Mouse (Mus musculus) CH12.LX (cell line): Measurements from ENCODE around the gene Slc38a2. TPM values are rescaled to one million over a fixed set of nuclear protein-coding genes. Genes with fewer than 3 reads are reported as not detected.

Source experiments
- DNase-seq: peaks from one replicate; pipeline ENCODE4 v3.0.0-alpha.2; 2013; ENCODE audit errors: extremely low read depth
- H3K27ac ChIP-seq: 2 replicates; pipeline ENCODE4 v1.5.1; 2012; ENCODE audit warnings: low read depth, mild to moderate bottlenecking, control low read depth, moderate library complexity; ENCODE audit not compliant: insufficient read depth
- H3K27me3 ChIP-seq: replicated peaks from 2 replicates; pipeline ENCODE3; 2012; ENCODE audit warnings: inconsistent platforms
- H3K36me3 ChIP-seq, 2 experiments: replicated peaks in 1 of 2; 2 replicates each; pipeline versions ENCODE3 to v1.6.1; 2012; ENCODE audit warnings: inconsistent platforms in 1 of 2, low read length in 1 of 2, mild to moderate bottlenecking in 1 of 2, mixed read lengths in 1 of 2, moderate library complexity in 1 of 2; ENCODE audit not compliant: control insufficient read depth in 1 of 2, insufficient read depth in 1 of 2
- H3K4me1 ChIP-seq, 2 experiments: 2 replicates each; pipeline ENCODE4 v1.6.1; 2012; ENCODE audit warnings: inconsistent platforms in 1 of 2, moderate library complexity in 1 of 2; ENCODE audit not compliant: insufficient read depth in 2 of 2, control insufficient read depth in 1 of 2
- H3K4me2 ChIP-seq: 2 replicates; pipeline ENCODE4 v1.6.1; 2012; ENCODE audit warnings: low read depth, mild to moderate bottlenecking, control low read depth; ENCODE audit not compliant: poor library complexity, insufficient read depth, severe bottlenecking
- H3K4me3 ChIP-seq, 3 experiments: fragments of 150-350 bp in 1 of 3; sonication (generic) in 1 of 3; replicated peaks in 1 of 3; 2 replicates each; pipeline versions ENCODE3 to v1.5.1; 2011 to 2012; ENCODE audit warnings: low read depth in 2 of 3, low read length in 2 of 3, mild to moderate bottlenecking in 2 of 3, moderate library complexity in 2 of 3, control low read depth in 1 of 3, improper control_type of control experiment in 1 of 3, inconsistent platforms in 1 of 3, mixed read lengths in 1 of 3; ENCODE audit not compliant: poor library complexity in 1 of 3
- H3K79me2 ChIP-seq: replicated peaks from 2 replicates; pipeline ENCODE4 v1.6.1; 2012; ENCODE audit warnings: mild to moderate bottlenecking, moderate library complexity; ENCODE audit not compliant: control insufficient read depth, poor library complexity, insufficient read depth, severe bottlenecking; ENCODE audit errors: extremely low read depth
- H3K9ac ChIP-seq: 2 replicates; pipeline ENCODE4 v1.6.1; 2012; ENCODE audit warnings: low read depth, mild to moderate bottlenecking, control low read depth, moderate library complexity; ENCODE audit not compliant: insufficient read depth
- H3K9me3 ChIP-seq: replicated peaks from 2 replicates; pipeline ENCODE3; 2012; ENCODE audit warnings: low read length, inconsistent platforms, mixed read lengths
- CHD2 ChIP-seq: IDR thresholded peaks from 2 replicates; pipeline ENCODE4 v1.6.1; 2011; ENCODE audit warnings: low read length, improper control_type of control experiment
- ELF1 ChIP-seq: IDR thresholded peaks from 2 replicates; pipeline ENCODE4 v1.6.1; 2014; ENCODE audit warnings: low read depth, mild to moderate bottlenecking, inconsistent platforms, low read length, improper control_type of control experiment
- EP300 ChIP-seq: IDR thresholded peaks from 2 replicates; pipeline ENCODE4 v1.6.1; 2011; ENCODE audit warnings: low read length, improper control_type of control experiment
- GABPA ChIP-seq: IDR thresholded peaks from 2 replicates; pipeline ENCODE4 v1.6.1; 2012; ENCODE audit warnings: low read depth, low read length, improper control_type of control experiment, inconsistent platforms; ENCODE audit not compliant: insufficient replicate concordance
- JUN ChIP-seq: IDR thresholded peaks from 2 replicates; pipeline ENCODE4 v1.6.1; 2011; ENCODE audit warnings: low read depth, mild to moderate bottlenecking, low read length, improper control_type of control experiment, moderate library complexity; ENCODE audit not compliant: insufficient read depth
- MAFK ChIP-seq: IDR thresholded peaks from 2 replicates; pipeline ENCODE4 v1.6.1; 2011; ENCODE audit warnings: low read length, improper control_type of control experiment; ENCODE audit not compliant: insufficient replicate concordance
- MAX ChIP-seq: IDR thresholded peaks from 2 replicates; pipeline ENCODE4 v1.6.1; 2011; ENCODE audit warnings: low read length, improper control_type of control experiment
- MAZ ChIP-seq: IDR thresholded peaks from 2 replicates; pipeline ENCODE4 v1.6.1; 2012; ENCODE audit warnings: low read depth, mild to moderate bottlenecking, inconsistent platforms, low read length, improper control_type of control experiment, moderate library complexity
- MEF2A ChIP-seq: IDR thresholded peaks from 2 replicates; pipeline ENCODE4 v1.6.1; 2014; ENCODE audit warnings: low read depth, mild to moderate bottlenecking, inconsistent platforms, low read length, improper control_type of control experiment, borderline replicate concordance
- MYC ChIP-seq: IDR thresholded peaks from 2 replicates; pipeline ENCODE4 v1.6.1; 2011; ENCODE audit warnings: low read depth, mild to moderate bottlenecking, improper control_type of control experiment, low read length
- RAD21 ChIP-seq: IDR thresholded peaks from 2 replicates; pipeline ENCODE4 v1.6.1; 2011; ENCODE audit warnings: low read depth, mild to moderate bottlenecking, low read length, improper control_type of control experiment, moderate library complexity
- SIN3A ChIP-seq: IDR thresholded peaks from 2 replicates; pipeline ENCODE4 v1.6.1; 2012; ENCODE audit warnings: low read length, improper control_type of control experiment, inconsistent platforms
- SMC3 ChIP-seq: IDR thresholded peaks from 2 replicates; pipeline ENCODE4 v1.6.1; 2011; ENCODE audit warnings: low read depth, low read length, improper control_type of control experiment
- TCF12 ChIP-seq: IDR thresholded peaks from 2 replicates; pipeline ENCODE4 v1.6.1; 2014; ENCODE audit warnings: low read depth, mild to moderate bottlenecking, inconsistent platforms, low read length, improper control_type of control experiment
- USF2 ChIP-seq: conservative IDR thresholded peaks from 2 replicates; pipeline ENCODE4 v1.6.1; 2011; ENCODE audit warnings: low read depth, low read length, improper control_type of control experiment
- ZNF384 ChIP-seq: IDR thresholded peaks from 2 replicates; pipeline ENCODE4 v1.6.1; 2012; ENCODE audit warnings: low read depth, low read length, improper control_type of control experiment, inconsistent platforms
- dilution Hi-C: fragments of 300-500 bp; cut with MboI; formaldehyde crosslinking; loops from 2 replicates; pipeline ENCODE4 v1.14.3; 2020; ENCODE audit warnings: low sequenced_read_pairs; ENCODE audit not compliant: extremely low pct_unique_long_range_greater_than_20kb, extremely low pct_ligation_motif_present
- in situ Hi-C: fragments of 300-500 bp; cut with MboI; formaldehyde crosslinking; loops from 3 replicates; pipeline ENCODE4 v1.14.3; 2019; ENCODE audit warnings: low sequenced_read_pairs, low pct_ligation_motif_present, low pct_unique_long_range_greater_than_20kb, mixed read lengths
- polyA plus RNA-seq: library from polyadenylated mRNA; unstranded; fragments of >175 nt; gene quantifications from 2 replicates; pipeline ENCODE4 v1.2.1, GENCODE M21; 2012; ENCODE audit warnings: low read depth; ENCODE audit not compliant: insufficient read length
- total RNA-seq, 2 experiments: library from RNA; depleted of rRNA; stranded (reverse); fragments of 300-350 nt in 1 of 2; fragments of >200 nt in 1 of 2; gene quantifications; 2 replicates each; pipeline ENCODE4 v1.2.3; 2012 to 2014

Gene Slc38a2
- total and polyA plus RNA-seq, 3 experiments = 41.4 to 70.5 (median 59.3) TPM

DNA sequence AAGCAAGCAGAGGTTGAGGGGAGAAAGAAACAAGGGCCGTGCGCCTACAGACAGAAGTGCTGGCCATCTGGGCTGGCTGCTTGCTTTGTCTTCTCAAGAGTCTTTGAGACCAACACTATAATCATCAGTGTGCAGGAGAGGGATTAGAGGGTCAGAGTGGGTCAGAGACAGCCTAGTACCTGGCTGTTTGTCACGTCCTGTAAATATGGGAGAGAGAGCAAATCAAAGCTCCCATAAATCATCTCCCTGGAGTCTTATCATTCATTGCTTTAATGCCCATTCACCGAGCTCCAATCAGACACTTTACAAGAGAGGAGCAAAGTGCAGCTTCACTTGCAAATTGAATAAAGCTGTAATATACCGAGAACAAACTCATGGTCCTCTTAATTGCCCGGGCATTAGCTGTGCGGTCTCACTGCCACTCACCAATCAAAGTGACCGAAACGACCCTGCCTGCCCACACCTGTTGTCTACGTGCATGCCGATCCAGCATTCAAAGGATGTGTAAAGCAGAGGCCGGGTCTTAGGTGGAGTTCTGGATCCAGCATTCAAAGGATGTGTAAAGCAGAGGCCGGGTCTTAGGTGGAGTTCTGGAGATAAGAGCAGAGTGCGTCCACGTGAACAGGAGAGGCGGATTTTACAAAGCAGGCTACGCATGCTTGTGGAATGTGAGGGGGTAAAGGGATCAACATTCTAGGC lies 41.8 kb downstream of the Slc38a2 start:
- dilution Hi-C loops = no loop called here
- no peak overlapping the region for H3K4me2 ChIP-seq
- peaks cover 8 to 15% of the 10 kb centered on the region in 2 experiments for H3K4me1 ChIP-seq
- no peaks in the 10 kb centered on the region for H3K36me3 ChIP-seq
- in situ Hi-C loops = no loop called here
- no peak overlapping the region for H3K27ac ChIP-seq
- H3K9ac ChIP-seq = no peak overlapping the region
- H3K27me3 ChIP-seq = no peaks in the 10 kb centered on the region
- no peak for TF ChIP-seq MYC
- no peak for TF ChIP-seq SMC3
- TF ChIP-seq USF2 = no peak
- no peak for TF ChIP-seq RAD21
- TF ChIP-seq ELF1 = no peak
- TF ChIP-seq ZNF384 = no peak
- no peak for TF ChIP-seq MEF2A
- no peak for TF ChIP-seq JUN
- no peak for TF ChIP-seq MAFK
- no peak for TF ChIP-seq CHD2
- TF ChIP-seq SIN3A = no peak
- TF ChIP-seq GABPA = no peak
- TF ChIP-seq TCF12 = no peak
- no peak for TF ChIP-seq MAX
- H3K9me3 ChIP-seq = no peaks in the 10 kb centered on the region
- H3K4me3 ChIP-seq = no peak overlapping the region
- no peaks in the 10 kb centered on the region for H3K79me2 ChIP-seq
- DNase-seq = no peak

DNA sequence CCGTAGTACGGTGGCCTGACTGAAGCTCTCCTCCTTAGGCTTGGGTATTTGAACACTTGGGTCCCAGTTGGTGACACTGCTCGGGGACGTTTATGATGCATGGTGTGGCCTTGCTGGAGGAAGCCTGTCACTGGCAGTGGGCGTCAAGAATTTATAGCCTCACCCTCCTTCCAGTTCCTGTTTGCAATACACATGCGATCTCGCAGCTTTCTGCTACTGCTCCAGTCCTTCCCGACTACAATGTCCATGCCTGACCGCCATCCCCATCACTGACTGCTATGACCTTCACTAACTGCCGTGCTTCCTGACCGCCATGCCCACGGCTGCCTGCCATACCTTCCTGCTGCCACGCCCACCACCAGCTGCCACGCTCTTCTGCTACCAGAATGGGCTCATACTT lies 44.0 kb downstream of the Slc38a2 start:
- H3K27ac ChIP-seq = no peak overlapping the region

More for the DNA sequence above, 44.0 kb downstream of the Slc38a2 start:
- Histone ChIP-seq H3K9ac (no peak overlapping the region), H3K4me3 (no peak overlapping the region), H3K4me1 (peaks cover 5 to 15% of the 10 kb centered on the region in 2 experiments), H3K4me2 (no peak overlapping the region), H3K9me3 (no peaks in the 10 kb centered on the region), H3K79me2 (no peaks in the 10 kb centered on the region), H3K27me3 (no peaks in the 10 kb centered on the region), H3K36me3 (no peaks in the 10 kb centered on the region)
- dilution Hi-C loops (no loop called here), in situ Hi-C loops (no loop called here)
- no peak for DNase-seq
- TF ChIP-seq MAZ = no peak
- no peak for TF ChIP-seq EP300
- TF ChIP-seq MYC = no peak
